Mouse (Mus musculus): ENCODE data around the gene Abca7.

DNA sequence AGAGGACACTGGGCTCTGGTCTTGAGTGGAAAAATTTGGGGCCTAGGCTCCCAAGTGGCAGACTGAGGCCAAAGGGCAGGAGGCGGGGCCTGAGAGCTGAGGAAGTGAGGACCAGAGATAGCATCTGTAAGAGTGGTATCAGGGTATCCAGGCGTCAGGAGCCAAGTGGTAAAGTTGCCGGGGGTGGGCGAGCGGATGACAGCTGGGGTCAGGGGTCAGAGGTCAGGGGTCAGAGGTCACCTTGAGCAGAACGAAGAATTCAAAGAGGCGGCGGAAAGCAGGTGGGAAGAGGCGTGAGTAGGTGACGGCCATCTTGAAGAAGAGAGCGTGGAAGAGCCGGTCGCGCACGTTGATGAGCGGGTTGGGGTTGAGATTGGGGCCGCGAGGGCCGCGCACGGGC, 12.6 kb upstream of the Abca7 start:
- no peak for TF ChIP-seq POLR2A (IDR thresholded peaks at IDR 0.05; ENCODE audit: low read depth, low read length)
- TF ChIP-seq CTCF (IDR thresholded peaks at IDR 0.05; ENCODE audit: borderline replicate concordance, insufficient read depth, low read length), result no peak

All from embryonic fibroblast, embryonic 13.5 days (primary cell).